Mouse (Mus musculus): Measurements from ENCODE around the gene Pgd.

- TF ChIP-seq USF1 (IDR thresholded peaks at IDR 0.05; ENCODE audit: low read depth) (no peak), POLR2A (IDR thresholded peaks at IDR 0.05; ENCODE audit: insufficient read length, low read depth) (no peak), REST (IDR thresholded peaks at IDR 0.05; ENCODE audit: insufficient read depth, insufficient read length) (no peak), MAX (IDR thresholded peaks at IDR 0.05; ENCODE audit: low read depth) (no peak), POLR2AphosphoS2 (IDR thresholded peaks at IDR 0.05; ENCODE audit: insufficient read length, low read depth) (no peak), E2F4 (IDR thresholded peaks at IDR 0.05; ENCODE audit: insufficient read depth) (no peak)
Measured at GRCm38 (mm10) chr4:149172083-149172482, 5.5 kb upstream of the Pgd start.
